Mouse (Mus musculus): ENCODE results near the gene Henmt1. TPM values are rescaled to one million over a fixed set of nuclear protein-coding genes. Genes with fewer than 3 reads are reported as not detected.

Henmt1 gene
- polyA plus RNA-seq, 1 experiment, result not detected

DNA sequence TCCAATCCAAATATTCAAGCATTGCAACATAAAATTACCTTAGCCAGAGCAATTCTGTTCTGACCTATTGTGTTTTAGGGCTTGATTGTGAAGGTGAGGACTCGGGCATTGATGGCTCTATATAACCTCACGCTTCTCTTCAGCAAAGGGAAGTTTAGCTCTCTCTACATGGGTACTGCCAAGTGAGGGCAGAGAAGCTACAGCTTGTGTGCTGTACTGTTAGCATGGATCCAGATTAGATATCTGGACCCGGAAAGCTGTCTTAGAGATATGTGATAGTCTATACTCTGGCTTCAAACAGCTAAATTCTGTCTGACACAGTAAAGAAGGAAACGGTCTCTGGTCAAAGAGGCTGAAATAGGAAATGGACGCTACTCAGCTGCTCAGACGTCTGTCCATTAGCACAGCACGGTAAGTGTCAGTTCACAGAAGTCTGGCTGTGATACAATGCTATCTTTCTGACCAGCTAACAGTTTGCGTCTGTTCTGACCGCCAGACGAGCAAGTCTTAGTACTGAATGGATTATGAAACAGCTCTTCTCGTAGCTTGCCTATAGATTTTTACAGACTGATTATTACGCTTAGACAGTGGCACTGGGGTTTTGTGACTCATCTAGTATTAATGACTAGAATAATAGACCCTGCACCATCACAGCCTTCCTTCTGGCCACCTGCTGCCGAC lies 34.4 kb downstream of the Henmt1 start:
- Histone ChIP-seq H3K27ac (ENCODE audit: control insufficient read depth, insufficient read depth, low read depth, low read length, poor library complexity) (no peak overlapping the region), H3K4me3 (replicated peaks; ENCODE audit: control insufficient read depth, low read depth, low read length) (no peak overlapping the region), H3K4me1 (ENCODE audit: control insufficient read depth, insufficient read depth, low read length) (no peaks in the 10 kb centered on the region)
- TF ChIP-seq POLR2A (IDR thresholded peaks at IDR 0.05; ENCODE audit: borderline replicate concordance, control insufficient read depth, low read depth, low read length) (no peak), CTCF (IDR thresholded peaks at IDR 0.05; ENCODE audit: control insufficient read depth, insufficient read depth, low read length) (no peak)
- 71% methylated on average over 13 of the region's 13 CpGs for WGBS

DNA sequence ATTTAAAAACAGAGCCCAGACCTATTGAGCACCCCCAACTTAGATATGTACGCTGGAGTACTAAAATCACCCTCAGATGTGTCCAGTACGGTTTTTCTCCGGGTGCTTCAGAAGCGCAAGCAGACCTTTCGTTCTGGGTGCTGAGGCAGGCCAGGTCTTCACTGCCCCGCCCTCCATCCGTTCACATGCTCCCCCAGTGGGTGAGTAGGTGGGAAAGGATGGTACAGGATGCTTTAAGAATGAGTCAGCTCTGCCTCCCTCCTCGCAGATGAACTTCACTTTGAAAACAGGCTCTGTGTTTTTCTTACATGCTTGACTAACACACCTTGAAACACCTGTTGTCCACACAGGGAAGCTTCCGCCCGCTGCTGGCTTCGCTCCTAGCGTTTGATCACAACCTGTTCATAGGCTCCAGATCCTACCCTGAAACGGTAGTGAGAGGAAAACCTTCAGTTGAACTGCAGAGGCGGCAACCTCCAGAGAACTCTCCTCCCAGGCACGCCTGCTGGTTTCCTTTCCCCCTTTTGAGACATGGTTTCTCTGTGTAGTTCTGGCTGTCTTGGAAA lies 35.3 kb downstream of the Henmt1 start:
- Histone ChIP-seq H3K4me3 (replicated peaks; ENCODE audit: control insufficient read depth, low read depth, low read length) (no peak overlapping the region), H3K4me1 (ENCODE audit: control insufficient read depth, insufficient read depth, low read length) (no peaks in the 10 kb centered on the region), H3K27ac (ENCODE audit: control insufficient read depth, insufficient read depth, low read depth, low read length, poor library complexity) (no peak overlapping the region)
- WGBS, result 89% methylated on average over 15 of the region's 15 CpGs
- TF ChIP-seq CTCF (IDR thresholded peaks at IDR 0.05; ENCODE audit: control insufficient read depth, insufficient read depth, low read length) (no peak), POLR2A (IDR thresholded peaks at IDR 0.05; ENCODE audit: borderline replicate concordance, control insufficient read depth, low read depth, low read length) (no peak)

DNA sequence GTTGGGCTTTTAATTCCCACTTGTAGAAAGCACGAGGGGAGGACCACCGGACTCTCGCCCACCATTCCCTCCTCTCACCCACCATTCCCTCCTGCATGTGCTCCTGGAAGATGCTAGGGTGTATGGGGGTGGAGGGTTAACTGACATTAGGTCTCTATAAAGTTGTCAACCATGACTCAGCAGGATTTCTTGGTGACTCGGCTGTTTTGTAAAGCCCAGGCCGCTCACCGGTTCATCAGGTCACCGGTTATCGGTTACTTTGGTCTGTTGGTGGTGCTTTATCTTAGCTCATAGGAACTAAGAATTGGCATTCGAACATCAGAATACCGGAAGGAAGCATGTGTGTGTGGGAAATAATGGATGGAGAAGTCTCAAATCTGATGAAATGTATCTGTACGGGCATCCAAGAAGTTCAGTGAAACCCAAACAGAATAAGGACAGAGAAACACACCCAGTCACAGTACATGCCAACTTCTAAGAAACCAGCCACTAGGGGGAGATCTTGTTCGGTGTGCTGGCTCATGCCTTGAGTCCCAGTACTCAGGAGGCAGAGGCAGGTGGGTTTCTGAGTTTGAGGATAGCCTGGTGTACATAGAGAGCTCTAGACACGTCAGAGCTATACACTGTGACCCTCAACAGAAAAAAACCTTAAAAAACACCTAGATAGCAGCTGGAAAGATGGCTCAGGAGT lies 37.8 kb downstream of the Henmt1 start:
- WGBS, result 85% methylated on average over 13 of the region's 13 CpGs
- peak; percentile 63 for TF ChIP-seq CTCF (IDR thresholded peaks at IDR 0.05; ENCODE audit: control insufficient read depth, insufficient read depth, low read length)
- no peak for TF ChIP-seq POLR2A (IDR thresholded peaks at IDR 0.05; ENCODE audit: borderline replicate concordance, control insufficient read depth, low read depth, low read length)
- no peak overlapping the region for H3K4me3 ChIP-seq (replicated peaks; ENCODE audit: control insufficient read depth, low read depth, low read length)
- H3K27ac ChIP-seq (ENCODE audit: control insufficient read depth, insufficient read depth, low read depth, low read length, poor library complexity), result no peak overlapping the region
- H3K4me1 ChIP-seq (ENCODE audit: control insufficient read depth, insufficient read depth, low read length), result no peaks in the 10 kb centered on the region

DNA sequence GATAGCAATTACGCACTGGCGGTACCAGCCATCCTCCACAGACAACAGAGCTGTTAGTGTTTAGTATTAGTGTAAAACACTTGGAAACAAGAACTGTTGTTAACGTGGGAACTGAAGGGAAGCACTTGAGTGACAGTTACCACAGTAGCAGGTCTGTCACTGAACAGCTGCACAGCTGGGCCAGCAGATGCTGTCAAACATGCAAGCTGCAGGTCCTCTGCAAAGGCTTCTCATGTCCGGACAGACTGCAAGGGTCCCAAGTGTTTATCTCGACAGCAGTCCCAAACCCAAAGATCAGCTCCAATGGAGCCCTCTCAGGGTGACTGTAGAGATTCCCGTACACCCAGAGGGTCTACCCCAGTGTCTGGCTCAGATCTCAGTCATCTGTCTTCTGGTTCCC lies 42.3 kb downstream of the Henmt1 start:
- WGBS, result 68% methylated on average over 6 of the region's 6 CpGs
- Histone ChIP-seq H3K27ac (ENCODE audit: control insufficient read depth, insufficient read depth, low read depth, low read length, poor library complexity) (no peak overlapping the region), H3K4me1 (ENCODE audit: control insufficient read depth, insufficient read depth, low read length) (no peaks in the 10 kb centered on the region), H3K4me3 (replicated peaks; ENCODE audit: control insufficient read depth, low read depth, low read length) (no peak overlapping the region)
- TF ChIP-seq POLR2A (IDR thresholded peaks at IDR 0.05; ENCODE audit: borderline replicate concordance, control insufficient read depth, low read depth, low read length) (no peak), CTCF (IDR thresholded peaks at IDR 0.05; ENCODE audit: control insufficient read depth, insufficient read depth, low read length) (no peak)

DNA sequence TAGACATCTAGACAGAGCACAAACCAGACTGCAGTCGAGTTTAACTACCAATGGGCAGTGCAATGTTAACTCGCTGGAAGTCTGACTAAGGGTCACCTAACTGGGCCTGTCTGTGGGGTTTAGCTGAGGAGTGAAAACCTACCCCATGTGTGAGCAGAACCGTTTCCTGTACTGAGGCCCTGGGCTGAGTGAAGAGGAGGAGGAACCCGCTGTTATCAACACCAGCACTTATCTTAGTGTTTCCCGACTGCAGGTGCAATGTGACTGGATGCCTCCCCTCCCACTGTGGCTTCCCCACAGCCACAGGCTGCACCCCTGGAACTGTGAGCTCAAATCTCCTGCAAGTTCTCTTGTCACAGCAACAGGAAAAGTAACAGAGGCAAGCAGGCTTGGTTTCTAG lies 44.3 kb downstream of the Henmt1 start:
- WGBS, result 36% methylated on average over 5 of the region's 5 CpGs
- H3K27ac ChIP-seq (ENCODE audit: control insufficient read depth, insufficient read depth, low read depth, low read length, poor library complexity), result no peak overlapping the region
- no peak overlapping the region for H3K4me3 ChIP-seq (replicated peaks; ENCODE audit: control insufficient read depth, low read depth, low read length)
- H3K4me1 ChIP-seq (ENCODE audit: control insufficient read depth, insufficient read depth, low read length), result no peaks in the 10 kb centered on the region; the same call in 1 of the 2 replicates
- TF ChIP-seq POLR2A (IDR thresholded peaks at IDR 0.05; ENCODE audit: borderline replicate concordance, control insufficient read depth, low read depth, low read length) (no peak), CTCF (IDR thresholded peaks at IDR 0.05; ENCODE audit: control insufficient read depth, insufficient read depth, low read length) (no peak)

DNA sequence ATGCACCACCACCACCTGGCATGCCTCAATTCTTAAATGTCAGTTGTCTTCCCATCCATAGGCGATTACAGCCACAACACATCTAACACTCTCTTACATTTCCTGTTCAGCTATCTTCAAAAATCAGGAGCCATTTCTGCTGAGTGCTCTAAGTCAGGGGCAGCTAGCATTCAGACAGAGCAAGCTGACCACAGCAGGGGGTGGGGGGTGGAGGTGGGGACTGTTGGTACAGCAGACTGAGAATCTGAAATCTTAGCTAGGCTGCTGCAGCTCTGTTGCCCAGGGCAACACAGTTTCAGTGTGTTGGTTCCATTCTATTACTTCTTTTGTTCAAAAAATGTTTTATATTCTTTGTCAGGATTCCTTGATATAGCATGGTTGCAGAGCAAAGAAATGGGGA lies 46.9 kb downstream of the Henmt1 start:
- WGBS, result 52% methylated on average over 1 of the region's 1 CpGs
- TF ChIP-seq POLR2A (IDR thresholded peaks at IDR 0.05; ENCODE audit: borderline replicate concordance, control insufficient read depth, low read depth, low read length) (no peak), CTCF (IDR thresholded peaks at IDR 0.05; ENCODE audit: control insufficient read depth, insufficient read depth, low read length) (no peak)
- H3K27ac ChIP-seq (ENCODE audit: control insufficient read depth, insufficient read depth, low read depth, low read length, poor library complexity), result no peak overlapping the region
- H3K4me1 ChIP-seq (ENCODE audit: control insufficient read depth, insufficient read depth, low read length), result no peaks in the 10 kb centered on the region; the same call in 1 of the 2 replicates
- H3K4me3 ChIP-seq (replicated peaks; ENCODE audit: control insufficient read depth, low read depth, low read length), result no peak overlapping the region

DNA sequence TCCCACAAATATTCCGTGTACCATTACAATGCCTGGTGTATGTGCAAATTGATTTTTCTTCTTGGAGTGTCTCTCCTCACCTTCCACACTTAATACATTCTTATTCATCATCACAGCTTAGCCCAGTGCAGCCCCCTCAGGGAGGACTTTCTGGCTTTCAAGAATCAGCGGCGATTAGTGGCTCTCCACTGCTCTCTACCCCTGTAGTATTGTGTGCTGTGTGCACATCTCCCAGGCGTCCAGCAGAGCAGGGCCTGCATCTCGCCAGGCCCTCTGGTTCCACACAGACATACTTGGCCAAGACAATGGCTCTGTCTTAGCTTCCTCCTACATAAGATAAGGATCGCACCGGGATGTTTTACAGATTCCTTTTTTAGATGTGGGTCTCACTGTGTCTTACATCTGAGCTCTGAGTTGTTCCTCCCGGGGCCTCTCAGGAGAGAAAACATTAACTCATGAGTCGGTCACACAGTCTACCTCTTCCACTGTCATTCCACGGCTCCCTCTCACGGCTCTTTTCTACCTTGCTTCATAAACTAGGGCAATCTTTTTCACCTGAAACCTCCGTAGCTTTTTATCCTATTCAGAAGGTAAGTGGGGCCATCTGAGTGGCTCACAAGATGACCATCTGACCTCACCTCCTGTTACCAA lies 47.5 kb downstream of the Henmt1 start:
- no peak overlapping the region for H3K4me3 ChIP-seq (replicated peaks; ENCODE audit: control insufficient read depth, low read depth, low read length)
- WGBS, result 81% methylated on average over 12 of the region's 12 CpGs
- H3K27ac ChIP-seq (ENCODE audit: control insufficient read depth, insufficient read depth, low read depth, low read length, poor library complexity), result no peak overlapping the region
- TF ChIP-seq CTCF (IDR thresholded peaks at IDR 0.05; ENCODE audit: control insufficient read depth, insufficient read depth, low read length), result no peak
- TF ChIP-seq POLR2A (IDR thresholded peaks at IDR 0.05; ENCODE audit: borderline replicate concordance, control insufficient read depth, low read depth, low read length), result no peak
- no peaks in the 10 kb centered on the region; the same call in 1 of the 2 replicates for H3K4me1 ChIP-seq (ENCODE audit: control insufficient read depth, insufficient read depth, low read length)

DNA sequence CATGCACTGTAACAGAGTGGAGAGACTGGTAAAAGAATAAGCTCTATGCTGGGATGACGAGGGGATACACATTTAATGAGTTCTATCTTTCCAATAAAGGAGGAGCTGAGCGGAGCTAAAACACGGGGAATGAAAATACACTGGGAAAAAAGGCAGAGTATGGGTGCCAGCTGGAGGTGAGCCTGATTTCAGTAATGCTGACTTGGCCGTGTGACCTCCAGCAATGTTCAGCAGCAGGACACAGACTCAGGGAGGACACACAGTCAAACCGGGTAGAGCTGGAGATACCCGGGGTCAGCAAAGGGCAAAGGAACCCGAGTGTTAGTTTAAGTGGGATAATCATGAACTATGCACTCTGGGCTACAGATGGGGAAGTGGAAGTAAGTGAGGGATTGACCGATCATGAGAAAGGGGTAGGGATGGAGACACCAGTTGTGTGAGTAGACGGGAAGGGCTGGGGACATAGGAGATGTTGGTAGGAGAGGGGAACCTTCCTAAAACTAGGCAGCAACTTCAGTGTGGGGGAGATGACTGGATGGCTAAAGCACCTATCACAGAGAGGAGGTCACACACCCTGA lies 50.4 kb downstream of the Henmt1 start:
- 80% methylated on average over 9 of the region's 9 CpGs for WGBS
- no peak overlapping the region for H3K27ac ChIP-seq (ENCODE audit: control insufficient read depth, insufficient read depth, low read depth, low read length, poor library complexity)
- no peak overlapping the region for H3K4me3 ChIP-seq (replicated peaks; ENCODE audit: control insufficient read depth, low read depth, low read length)
- TF ChIP-seq CTCF (IDR thresholded peaks at IDR 0.05; ENCODE audit: control insufficient read depth, insufficient read depth, low read length) (no peak), POLR2A (IDR thresholded peaks at IDR 0.05; ENCODE audit: borderline replicate concordance, control insufficient read depth, low read depth, low read length) (no peak)
- H3K4me1 ChIP-seq (ENCODE audit: control insufficient read depth, insufficient read depth, low read length), result no peaks in the 10 kb centered on the region; the same call in 1 of the 2 replicates
